Mouse (Mus musculus): ENCODE results near the gene Cryba2.

The Cryba2 gene

DNA sequence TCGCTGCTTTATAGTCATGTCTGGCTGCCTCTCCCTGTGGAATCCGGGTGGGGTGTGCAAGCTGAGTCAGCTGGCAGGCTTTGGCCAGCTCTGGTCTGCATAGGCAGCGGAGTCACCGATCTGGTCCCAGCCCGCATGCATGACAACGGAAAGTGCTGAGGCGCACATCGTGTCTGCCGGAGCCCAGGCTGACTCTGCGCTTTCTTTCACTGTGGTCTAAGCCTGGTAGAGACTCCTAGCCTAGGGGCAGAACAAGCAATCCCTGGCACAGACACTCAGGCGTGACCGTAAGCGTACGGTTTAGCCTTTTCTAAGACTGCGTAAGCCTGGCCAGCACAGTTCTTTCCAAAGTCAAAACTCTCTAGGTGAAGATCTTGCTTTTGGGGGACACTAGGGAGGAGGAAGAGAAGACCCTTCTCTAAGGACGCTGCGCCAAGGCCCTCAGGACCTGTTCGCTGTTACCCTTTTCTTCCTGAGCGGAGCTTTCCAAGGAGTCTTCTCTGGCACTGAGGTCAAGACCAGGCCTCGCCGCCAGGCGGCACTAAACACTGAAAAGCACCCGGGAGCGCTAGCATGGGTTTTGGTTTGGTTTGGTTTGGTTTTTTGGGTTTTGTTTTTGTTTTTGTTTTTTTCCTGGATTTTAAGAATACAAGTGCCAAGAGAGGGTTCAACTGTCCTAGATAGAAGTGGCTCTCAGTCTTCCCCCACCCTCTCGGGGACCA is at the start of gene Cryba2:
Gene Cryba2 (minus strand): TSS at position 10 of the 722 bp plus-strand sequence.
- peak; percentile 56 for DNase-seq

GRCm38 (mm10) chr1:74941651-74942360 is 48.9 kb upstream of the Cryba2 start:
- DNase-seq: no peak

DNA sequence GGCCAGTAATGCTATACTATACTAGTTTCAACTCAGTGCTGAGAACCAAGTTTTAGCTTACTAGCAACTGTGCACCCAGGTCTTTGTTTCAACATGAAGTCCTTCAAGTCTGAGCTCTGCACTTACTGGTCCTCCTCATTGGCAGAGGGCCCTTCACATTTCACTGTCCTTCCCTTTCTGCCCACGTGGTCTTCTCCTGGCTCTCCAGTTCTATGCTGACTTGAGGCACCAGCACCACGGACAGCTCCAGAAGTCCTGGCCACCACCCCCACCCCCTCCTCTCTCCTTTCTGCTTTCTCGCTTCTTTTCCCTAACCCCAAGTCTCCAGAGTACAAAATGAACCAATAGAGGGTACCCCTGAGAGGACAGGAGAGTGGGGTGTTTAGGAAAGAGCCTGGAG is 46.8 kb upstream of the Cryba2 start:
- no peak for DNase-seq

DNA sequence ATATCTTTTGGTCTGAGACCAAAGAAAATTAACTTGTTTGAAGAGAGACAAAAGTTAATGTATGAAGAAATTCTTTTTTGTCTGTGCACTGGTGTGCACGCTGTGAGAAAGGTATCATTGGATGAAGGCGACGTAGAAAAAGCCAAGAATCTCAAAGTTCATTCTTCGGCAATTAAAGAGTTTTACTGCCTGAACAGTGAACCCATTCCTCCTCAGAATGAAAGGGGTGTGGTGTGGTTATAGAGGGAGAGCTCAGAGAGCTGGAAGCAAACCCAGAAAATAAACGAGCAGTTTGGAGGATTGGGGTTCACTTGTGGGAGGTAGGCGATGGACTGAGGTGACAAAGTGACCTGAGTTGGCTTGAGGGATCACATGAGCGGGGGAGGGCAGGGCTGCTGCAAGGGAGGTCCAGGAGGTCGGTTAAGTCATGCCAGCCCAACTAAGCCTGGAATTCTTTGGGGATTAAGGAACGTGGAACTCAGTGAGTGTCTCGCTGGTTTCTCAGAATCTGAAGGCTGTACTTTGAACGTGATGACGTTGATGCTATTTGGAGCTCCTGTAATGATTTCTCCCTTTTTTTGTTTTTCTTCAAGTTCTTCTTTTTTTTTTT is 43.4 kb upstream of the Cryba2 start:
- DNase-seq: no peak

GRCm38 (mm10) chr1:74935402-74935801 is 42.5 kb upstream of the Cryba2 start, which contains the start of gene Cfap65:
Gene Cfap65, minus strand, starts transcription at chr1:74935599.
- peak; percentile 75 for DNase-seq

DNA sequence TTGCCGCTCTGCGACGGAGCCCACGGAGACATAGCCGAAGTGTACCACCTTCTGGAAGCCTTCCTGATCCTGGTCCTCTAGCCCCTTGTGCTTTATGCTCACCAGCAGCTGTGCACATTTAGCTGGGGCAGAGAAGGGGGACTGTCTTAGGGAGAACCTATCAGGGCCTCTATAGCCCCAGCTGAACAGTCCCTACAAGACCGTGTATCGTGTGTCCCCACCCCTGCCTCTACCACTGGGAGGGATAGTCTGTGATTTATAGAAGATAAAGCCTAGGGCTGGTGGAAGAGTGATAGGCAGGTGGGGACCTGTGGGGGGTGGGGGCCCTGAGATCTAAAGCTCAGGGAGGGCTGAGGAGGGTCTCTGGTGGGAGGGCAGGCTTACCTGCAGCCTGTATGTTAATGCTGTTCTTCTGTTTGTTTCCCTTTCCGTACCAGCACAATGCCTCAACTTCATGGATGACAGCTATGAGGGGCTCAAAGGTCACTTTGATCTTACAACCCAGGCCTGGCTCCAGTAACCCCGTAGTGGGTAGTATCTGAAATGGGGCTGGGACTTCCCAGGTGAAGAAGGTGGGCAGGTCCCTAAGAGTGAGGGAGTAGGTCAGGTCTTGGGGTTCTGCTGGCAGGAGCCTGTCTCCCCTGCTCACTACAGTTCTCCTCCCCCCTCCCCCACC is 34.8 kb upstream of the Cryba2 start:
- DNase-seq: no peak

DNA sequence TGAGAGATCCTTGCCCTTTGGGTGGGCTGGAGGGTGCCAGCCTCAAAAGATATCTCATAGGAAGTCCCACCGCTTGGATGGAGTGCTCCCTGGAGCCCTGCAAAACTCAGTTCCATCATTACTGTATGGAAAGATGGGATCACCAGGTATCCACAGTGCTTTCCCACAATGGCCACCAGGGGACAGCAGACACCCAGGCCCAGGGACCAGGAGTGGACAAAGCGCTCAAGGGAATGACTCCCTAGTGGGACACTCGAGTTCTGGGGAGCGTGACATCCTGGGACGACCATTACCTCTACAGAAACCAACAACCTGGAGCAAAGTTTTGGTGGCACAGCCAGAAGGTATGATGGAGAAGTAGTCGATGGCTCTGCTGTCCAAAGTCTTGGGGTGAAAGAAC is 33.8 kb upstream of the Cryba2 start:
- DNase-seq: peak; percentile 41

GRCm38 (mm10) chr1:74924464-74924863 is 31.5 kb upstream of the Cryba2 start:
- no peak for DNase-seq

- no peak for DNase-seq
These were observed 22.8 kb upstream of the Cryba2 start for GRCm38 (mm10) chr1:74915706-74916105.

DNA sequence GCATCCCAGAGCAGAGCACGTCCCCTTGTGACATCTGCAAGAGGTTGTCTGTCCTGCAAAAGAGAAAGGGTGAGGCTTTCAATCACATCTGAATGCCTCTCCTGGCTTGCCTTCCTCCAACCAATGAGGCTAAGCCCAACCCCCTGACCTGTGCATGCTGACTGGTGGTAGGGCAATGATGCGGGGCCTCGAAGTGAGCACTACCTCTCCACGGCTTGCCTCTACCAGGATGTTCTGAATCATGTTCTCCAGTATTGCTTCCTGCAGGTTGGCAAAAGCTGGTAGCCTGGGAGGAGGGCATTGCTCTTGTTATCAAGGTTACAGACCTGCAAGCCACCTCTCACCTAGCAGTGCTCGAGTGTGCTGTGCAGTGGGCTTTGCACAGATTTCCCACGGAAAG is 9.2 kb upstream of the Cryba2 start:
- no peak for DNase-seq

- DNase-seq: peak; percentile 81
These were observed 8.7 kb upstream of the Cryba2 start for GRCm38 (mm10) chr1:74901686-74902085.

- DNase-seq: no peak
These were observed 7.7 kb upstream of the Cryba2 start for GRCm38 (mm10) chr1:74900341-74901285.

DNA sequence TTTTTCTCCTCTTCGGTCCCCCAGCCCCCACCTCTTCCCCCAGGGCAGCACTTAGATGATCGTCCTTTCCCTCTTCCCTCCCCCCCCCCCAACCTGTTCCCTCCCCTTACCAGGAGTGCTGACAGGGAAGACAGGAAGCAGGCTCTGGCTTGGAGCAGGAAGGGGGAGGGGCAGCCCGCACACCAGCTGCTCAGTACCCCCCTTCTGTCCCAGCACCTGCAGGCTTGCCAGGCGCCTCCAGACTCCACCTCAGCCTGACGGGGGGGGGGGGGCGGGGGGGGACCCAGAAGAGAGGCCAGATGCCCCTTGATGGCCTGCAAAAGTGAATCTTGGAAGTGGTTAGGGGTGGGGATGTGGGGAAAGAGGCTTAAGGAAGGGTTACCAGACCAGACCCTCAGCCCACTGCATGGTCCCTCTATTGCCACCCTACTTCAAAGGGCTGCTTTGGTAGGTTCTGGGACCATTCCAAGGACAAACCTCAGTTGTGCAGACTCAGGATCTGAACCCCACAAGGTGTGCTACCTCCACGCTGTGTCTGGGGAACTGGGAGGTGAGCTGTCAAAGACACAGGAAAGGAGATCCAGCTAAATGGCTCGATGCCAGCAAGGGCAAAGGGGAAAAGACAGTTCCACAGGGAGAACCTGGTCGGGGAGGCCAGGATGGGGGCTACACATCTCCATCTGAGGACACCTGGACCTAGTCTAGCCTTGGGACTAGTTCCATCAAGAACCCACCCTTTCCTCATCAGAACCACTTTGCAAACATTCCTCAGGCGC is 5.9 kb upstream of the Cryba2 start:
- no peak for DNase-seq

GRCm38 (mm10) chr1:74897976-74898375 is 5.0 kb upstream of the Cryba2 start:
- DNase-seq: no peak

DNA sequence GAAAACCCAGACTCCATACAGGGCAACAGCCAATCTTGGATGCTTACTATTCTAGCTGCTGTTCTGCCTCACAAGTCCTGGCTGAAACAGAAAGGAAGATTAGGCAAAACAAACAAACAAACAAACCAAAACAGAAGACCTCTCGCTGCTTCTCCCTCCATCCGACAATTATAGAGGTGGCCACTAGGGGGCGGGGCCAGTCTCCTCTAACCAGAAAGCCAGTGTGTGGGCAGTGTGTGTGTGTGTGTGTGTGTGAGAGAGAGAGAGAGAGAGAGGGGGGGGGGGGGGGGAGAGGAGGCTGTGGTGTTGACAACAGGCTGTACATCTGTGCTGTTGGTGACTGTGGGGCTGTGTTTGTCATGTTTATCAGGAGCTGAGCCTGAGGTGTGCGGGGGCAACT is 2.0 kb upstream of the Cryba2 start:
- DNase-seq: peak; percentile 74

GRCm38 (mm10) chr1:74892351-74893133 is 401 bp downstream of the Cryba2 start:
- DNase-seq: no peak

GRCm38 (mm10) chr1:74891513-74891912 is 1.4 kb downstream of the Cryba2 start:
- DNase-seq: no peak

DNA sequence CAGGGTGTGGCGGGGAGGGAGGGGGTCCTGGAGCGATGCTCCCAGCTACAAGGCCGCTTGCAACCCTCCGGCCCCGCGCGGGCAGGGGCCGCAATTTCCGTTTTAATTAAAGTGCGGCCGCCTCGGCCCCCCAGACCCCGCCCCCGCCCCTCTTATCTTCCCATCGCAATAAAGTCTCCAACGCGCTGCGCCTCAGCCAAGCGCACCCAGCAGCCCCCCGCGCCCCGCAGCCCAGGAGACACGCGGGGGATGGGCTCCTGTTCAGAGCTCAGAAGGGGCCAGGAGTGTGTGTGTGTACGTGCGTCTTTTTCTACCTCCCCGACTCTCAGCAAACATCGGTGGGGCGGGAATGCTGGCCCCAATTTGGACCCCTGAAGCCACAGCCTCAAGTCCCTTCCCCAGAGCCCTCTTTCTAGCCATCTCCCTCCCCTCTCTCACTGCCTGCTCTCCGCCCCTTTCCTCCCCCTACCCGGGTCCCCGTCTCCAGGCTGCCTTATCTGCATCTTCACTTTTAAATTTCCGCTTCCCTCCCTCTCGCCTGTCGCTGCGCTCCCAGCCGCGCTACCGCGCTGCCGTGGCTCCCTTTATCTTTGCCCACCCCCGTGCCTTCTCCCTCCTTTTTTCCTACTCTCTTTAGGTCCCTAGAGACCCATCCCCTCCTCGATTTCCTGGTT is 7.4 kb downstream of the Cryba2 start, which contains the start of gene Fev:
Gene Fev (minus strand): TSS at position 51 of the 674 bp plus-strand sequence.
- DNase-seq: no peak

- no peak for DNase-seq
These were observed 8.5 kb downstream of the Cryba2 start for GRCm38 (mm10) chr1:74884196-74885141.

All from right cerebral cortex, postnatal 14 days (tissue).